Mouse (Mus musculus) bone marrow macrophage, adult 2 months (primary cell): ENCODE measurements around the gene Cemip2.

Experiments used
- CTCF ChIP-seq: IDR thresholded peaks from 2 replicates; pipeline ENCODE4 v1.5.1; 2012; ENCODE audit warnings: low read depth, mild to moderate bottlenecking, low read length, moderate library complexity
- POLR2A ChIP-seq: IDR thresholded peaks from 2 replicates; pipeline ENCODE4 v1.6.1; 2012; ENCODE audit warnings: mild to moderate bottlenecking, low read depth, low read length, borderline replicate concordance

GRCm38 (mm10) chr19:21776671-21777070 lies 1.5 kb upstream of the Cemip2 start:
- no peak for TF ChIP-seq CTCF
- TF ChIP-seq POLR2A, result no peak
